9 mouse cellular contexts compared by ENCODE assay signal in the genomic region with DNA sequence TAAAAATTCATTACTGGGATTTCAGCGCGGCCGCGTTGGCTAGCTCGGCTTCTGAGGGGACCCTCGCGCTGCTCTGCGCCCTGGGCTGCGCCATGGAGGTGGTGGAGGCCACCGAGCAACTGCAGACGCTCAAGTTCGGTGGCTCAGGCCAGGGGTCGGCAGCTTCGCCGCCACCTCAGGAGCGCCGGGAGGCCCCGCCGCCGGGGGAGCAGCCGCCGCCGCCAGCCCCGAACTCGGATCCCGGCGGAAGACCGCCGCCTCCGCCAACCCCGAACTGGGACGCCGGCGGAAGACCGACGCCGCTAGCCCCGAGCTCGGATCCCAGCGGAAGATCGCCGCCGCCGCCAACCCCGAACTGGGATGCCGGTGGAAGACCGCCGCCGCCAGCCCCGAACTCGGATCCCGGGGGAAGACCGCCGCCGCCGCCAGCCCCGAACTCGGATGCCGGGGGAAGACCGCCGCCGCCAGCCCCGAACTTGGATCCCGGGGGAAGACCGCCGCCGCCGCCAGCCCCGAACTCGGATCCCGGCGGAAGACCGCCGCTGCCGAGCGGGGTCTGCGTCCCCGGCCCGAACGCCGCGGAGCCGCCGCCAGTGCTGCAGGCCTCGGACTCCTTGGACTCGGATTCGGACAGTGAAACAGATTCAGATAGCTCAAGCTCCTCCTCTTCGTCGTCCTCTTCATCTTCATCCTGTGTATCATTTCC. TPM values are rescaled to one million over a fixed set of nuclear protein-coding genes. Genes with fewer than 3 reads are reported as not detected.
DNase-seq lines count a peak whose midpoint lies in the region; ATAC-seq and TF ChIP-seq lines count a peak whose summit lies in the region.
"Had no signal": no experiment of that assay in that cellular context is flagged by ENCODE, and none has a peak within 500 bp of the region (broad histone marks: within the 10 kb centered on the region; RNA-seq: fewer than 3 reads in every experiment).

No protein-coding gene starts in this region.

- peak overlapping the region; percentile 77 for H3K4me2 ChIP-seq in forebrain, postnatal 0 days (ENCODE audit: low read depth)
- peak overlapping the region; percentile 82 for H3K4me2 ChIP-seq in hindbrain, embryonic 16.5 days (ENCODE audit: low read length)
- peak overlapping the region; percentile 62 for H3K4me2 ChIP-seq in liver, embryonic 14.5 days (ENCODE audit: low read depth)
- H3K4me2 ChIP-seq in neural tube, embryonic 14.5 days (ENCODE audit: low read depth, low read length) = peak overlapping the region; percentile 69

- H3K27me3 ChIP-seq in forebrain, postnatal 0 days (ENCODE audit: insufficient read depth, low read length) = no peaks in the 10 kb centered on the region
- H3K27me3 ChIP-seq in hindbrain, embryonic 16.5 days (replicated peaks; ENCODE audit: control insufficient read depth, insufficient read depth, low read length) = no peaks in the 10 kb centered on the region
- H3K27me3 ChIP-seq in liver, embryonic 14.5 days (ENCODE audit: control insufficient read depth, insufficient read depth, low read length) = peaks cover 17% of the 10 kb centered on the region
- no peaks in the 10 kb centered on the region for H3K27me3 ChIP-seq in neural tube, embryonic 14.5 days (ENCODE audit: control insufficient read depth, insufficient read depth, low read length)

- H3K27ac ChIP-seq in forebrain, postnatal 0 days (ENCODE audit: low read depth, low read length) = no peak overlapping the region
- H3K27ac ChIP-seq in hindbrain, embryonic 16.5 days (ENCODE audit: low read depth, low read length) = no peak overlapping the region
- H3K27ac ChIP-seq in liver, embryonic 14.5 days = no peak overlapping the region
- no peak overlapping the region for H3K27ac ChIP-seq in neural tube, embryonic 14.5 days (ENCODE audit: low read depth, low read length)
- H3K27ac ChIP-seq: macrophage had no signal

- no peaks in the 10 kb centered on the region for H3K4me1 ChIP-seq in forebrain, postnatal 0 days (ENCODE audit: insufficient read depth)
- no peaks in the 10 kb centered on the region for H3K4me1 ChIP-seq in hindbrain, embryonic 16.5 days (ENCODE audit: control insufficient read depth, insufficient read depth, low read depth, low read length)
- H3K4me1 ChIP-seq in liver, embryonic 14.5 days (replicated peaks; ENCODE audit: control insufficient read depth in 2 of 2, insufficient read depth in 2 of 2, low read length in 1 of 2) = no peaks in the 10 kb centered on the region
- no peaks in the 10 kb centered on the region for H3K4me1 ChIP-seq in neural tube, embryonic 14.5 days (ENCODE audit: control insufficient read depth, insufficient read depth, low read length)

- H3K4me3 ChIP-seq in forebrain, postnatal 0 days (ENCODE audit: low read depth, low read length) = peak overlapping the region; percentile 58
- H3K4me3 ChIP-seq in hindbrain, embryonic 16.5 days (ENCODE audit: low read length) = peak overlapping the region; percentile 53
- H3K4me3 ChIP-seq in liver, embryonic 14.5 days (ENCODE audit: insufficient read depth in 1 of 2, low read depth in 2 of 2, low read length in 2 of 2) = peak overlapping the region; percentile 24 to 53; a peak in 3 of 4 replicates
- peak overlapping the region; percentile 60 for H3K4me3 ChIP-seq in neural tube, embryonic 14.5 days (ENCODE audit: low read depth, low read length)

- no peaks in the 10 kb centered on the region for H3K36me3 ChIP-seq in forebrain, postnatal 0 days (ENCODE audit: insufficient read depth)
- H3K36me3 ChIP-seq in hindbrain, embryonic 16.5 days (ENCODE audit: control insufficient read depth, insufficient read depth, low read length) = no peaks in the 10 kb centered on the region
- no peaks in the 10 kb centered on the region for H3K36me3 ChIP-seq in liver, embryonic 14.5 days (replicated peaks; ENCODE audit: control insufficient read depth, insufficient read depth, low read depth)
- H3K36me3 ChIP-seq in neural tube, embryonic 14.5 days (ENCODE audit: control insufficient read depth, insufficient read depth, low read length) = no peaks in the 10 kb centered on the region

- ATAC-seq in forebrain, postnatal 0 days = peak; percentile 40
- ATAC-seq in hindbrain, embryonic 16.5 days = peak; percentile 60; the same call in 1 of the 2 replicates
- ATAC-seq in liver, embryonic 14.5 days (ENCODE audit: insufficient read depth) = no peak
- ATAC-seq in neural tube, embryonic 14.5 days (ENCODE audit: low read depth) = peak; percentile 69; the same call in 1 of the 2 replicates

- H3K9ac ChIP-seq in forebrain, postnatal 0 days = peak overlapping the region; percentile 64
- H3K9ac ChIP-seq in hindbrain, embryonic 16.5 days (ENCODE audit: low read depth, low read length) = peak overlapping the region; percentile 74
- peak overlapping the region; percentile 27; the same call in 1 of the 2 replicates for H3K9ac ChIP-seq in liver, embryonic 14.5 days (replicated peaks)
- H3K9ac ChIP-seq in neural tube, embryonic 14.5 days (replicated peaks; ENCODE audit: low read depth, low read length) = peak overlapping the region; percentile 66

- no peak for TF ChIP-seq EP300 in liver, embryonic 14.5 days (IDR thresholded peaks at IDR 0.05; ENCODE audit: low read depth)

- WGBS in forebrain, postnatal 0 days = 4% methylated on average over 87 of the region's 89 CpGs
- WGBS in hindbrain, embryonic 16.5 days = 2% methylated on average over 86 of the region's 89 CpGs
- WGBS in liver, embryonic 14.5 days (ENCODE audit: insufficient replicate concordance) = 2% methylated on average over 89 of the region's 89 CpGs
- WGBS in neural tube, embryonic 14.5 days = 1% methylated on average over 88 of the region's 89 CpGs

- DNase-seq in right cerebral cortex, postnatal 14 days = peak; percentile 20
- no peak for DNase-seq in right cerebral cortex, adult 18-20 months
- peak; percentile 33 for DNase-seq in cerebellum, adult 8-10 months
- DNase-seq in forebrain, postnatal 0 days = peak; percentile 20
- no peak for DNase-seq in liver, embryonic 14.5 days (ENCODE audit: low read depth in 3 of 3, low spot score in 3 of 3)
- DNase-seq in adipocyte (ENCODE audit: low spot score) = no peak

- no peak for TF ChIP-seq CTCF in forebrain, postnatal 0 days (IDR thresholded peaks at IDR 0.05; ENCODE audit: low read depth)
- no peak for TF ChIP-seq CTCF in liver, embryonic 14.5 days (IDR thresholded peaks at IDR 0.05; ENCODE audit: low read depth)

- no peaks in the 10 kb centered on the region for H3K9me3 ChIP-seq in forebrain, postnatal 0 days (ENCODE audit: low read length)
- H3K9me3 ChIP-seq in hindbrain, embryonic 16.5 days (ENCODE audit: control insufficient read depth, low read length) = no peaks in the 10 kb centered on the region
- H3K9me3 ChIP-seq in liver, embryonic 14.5 days (ENCODE audit: control insufficient read depth, low read length) = no peaks in the 10 kb centered on the region
- H3K9me3 ChIP-seq in neural tube, embryonic 14.5 days (ENCODE audit: control insufficient read depth, low read length) = no peaks in the 10 kb centered on the region

RNA-seq across cellular contexts. Expression of a gene that starts 0.6 kb away (rescaled TPM):
- 119 and 122 TPM in 2 replicates for total RNA-seq in forebrain, postnatal 0 days (2014; rRNA removed)
- 102 and 123 TPM in 2 replicates for polyA plus RNA-seq in forebrain, postnatal 0 days (2015; fragmentation: Nextera tagmentation; extraction: Ambion mirVana)
- 127 and 130 TPM in 2 replicates for polyA plus RNA-seq in hindbrain, embryonic 16.5 days (2015; fragmentation: Nextera tagmentation; extraction: Ambion mirVana)
- polyA plus RNA-seq in liver, embryonic 14.5 days (2012; rRNA removed) = 5.2 and 8.8 TPM in 2 replicates
- polyA plus RNA-seq in liver, embryonic 14.5 days (2014; fragmentation: Nextera tagmentation; extraction: Ambion mirVana) = 21.4 and 24.7 TPM in 2 replicates
- 161 and 175 TPM in 2 replicates for polyA plus RNA-seq in neural tube, embryonic 14.5 days (2014; fragmentation: Nextera tagmentation; extraction: Ambion mirVana)

RNA-seq across cellular contexts. Expression of a gene that starts 11.7 kb away (rescaled TPM):
- 19.9 and 22.0 TPM in 2 replicates for total RNA-seq in forebrain, postnatal 0 days (2014; rRNA removed)
- 33.6 and 36.0 TPM in 2 replicates for polyA plus RNA-seq in forebrain, postnatal 0 days (2015; fragmentation: Nextera tagmentation; extraction: Ambion mirVana)
- polyA plus RNA-seq in hindbrain, embryonic 16.5 days (2015; fragmentation: Nextera tagmentation; extraction: Ambion mirVana) = 33.6 and 34.2 TPM in 2 replicates
- 4.4 and 5.6 TPM in 2 replicates for polyA plus RNA-seq in liver, embryonic 14.5 days (2012; rRNA removed)
- 15.4 and 15.7 TPM in 2 replicates for polyA plus RNA-seq in liver, embryonic 14.5 days (2014; fragmentation: Nextera tagmentation; extraction: Ambion mirVana)
- polyA plus RNA-seq in neural tube, embryonic 14.5 days (2014; fragmentation: Nextera tagmentation; extraction: Ambion mirVana) = 40.0 and 42.2 TPM in 2 replicates

Comparison
In these comparisons a context has a peak if more than half of its experiments do, and no peak if none do; other contexts are left out.
1. DNase-seq: peak in right cerebral cortex, postnatal 14 days (single experiment), cerebellum, adult 8-10 months (single experiment) and forebrain, postnatal 0 days (single experiment); none in right cerebral cortex, adult 18-20 months (single experiment), liver, embryonic 14.5 days (0 of 3) and adipocyte (single experiment).
2. Peak in every context shown above with its lines, with median percentiles within 50 percentile points of each other: H3K4me2 ChIP-seq, H3K4me3 ChIP-seq and H3K9ac ChIP-seq.